Mouse (Mus musculus): ENCODE results near the gene Gm42906.

DNA sequence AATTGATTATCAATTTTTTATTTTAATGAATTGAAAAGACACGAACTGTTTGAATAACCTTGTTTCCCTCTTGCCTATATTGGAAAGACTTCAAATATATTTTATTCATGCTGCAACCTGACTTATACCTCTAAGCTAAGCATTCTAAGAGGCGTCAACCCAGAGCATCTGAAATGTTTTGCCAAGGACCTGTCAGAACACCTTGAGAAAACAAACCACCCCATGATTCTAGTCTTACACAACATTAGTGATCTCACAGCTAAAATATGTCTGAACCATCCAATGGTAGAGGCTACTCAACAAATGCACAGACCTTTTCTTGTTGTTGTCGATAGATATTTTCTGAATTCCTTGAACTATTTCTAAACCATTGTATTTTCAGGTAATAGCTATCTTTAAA is 20.5 kb downstream of the Gm42906 start:
- TF ChIP-seq CTCF (conservative IDR thresholded peaks at IDR 0.05; ENCODE audit: low read length) (no peak), NANOG (IDR thresholded peaks at IDR 0.05; ENCODE audit: borderline replicate concordance, low read length) (no peak)
